Mouse (Mus musculus) liver, postnatal 0 days (tissue): ENCODE measurements around the gene Pde2a.

ENCODE experiments used
- CTCF ChIP-seq: sonication (generic); IDR thresholded peaks from 2 replicates; pipeline ENCODE4 v1.5.1; 2016; ENCODE audit warnings: antibody characterized with exemption, low read depth
- EP300 ChIP-seq: IDR thresholded peaks from 2 replicates; pipeline ENCODE4 v1.6.1; 2016; ENCODE audit warnings: antibody characterized with exemption, low read depth, mild to moderate bottlenecking

GRCm38 (mm10) chr7:101458278-101458781, 36.8 kb downstream of the Pde2a start:
- TF ChIP-seq CTCF (no peak), EP300 (no peak)
